Mouse (Mus musculus) heart, postnatal 25 days (tissue): ENCODE data around the gene Rsrc1. TPM values are rescaled to one million over a fixed set of nuclear protein-coding genes. Genes with fewer than 3 reads are reported as not detected.
"Not testable (repeated sequence)": the region's sequence is repeated elsewhere in the genome, so short reads cannot be mapped to it uniquely, and the experiment has no call there.

ENCODE experiments used
- DNase-seq: peaks from one replicate; pipeline ENCODE4 v3.0.0; 2022; ENCODE audit warnings: low spot score
- intact Hi-C: fragments of 180-260 bp; cut with DNase I; formaldehyde crosslinking; loops from one replicate; pipeline ENCODE4 v1.15.1; 2025
- total RNA-seq, 2 experiments: library from RNA; stranded (reverse); gene quantifications; 2 replicates each; pipeline ENCODE4 v1.2.3; 2021

The Rsrc1 gene
- total RNA-seq, 2 experiments from 2014 or later = 8.9 to 13.8 TPM

GRCm38 (mm10) chr3:66982181-66982911 lies 1.2 kb downstream of the Rsrc1 start:
- intact Hi-C loops = loop anchor here (10.0 kb wide), 1 partner anchor 592 kb away; no protein-coding TSS in a partner anchor
- no peak for DNase-seq

DNA sequence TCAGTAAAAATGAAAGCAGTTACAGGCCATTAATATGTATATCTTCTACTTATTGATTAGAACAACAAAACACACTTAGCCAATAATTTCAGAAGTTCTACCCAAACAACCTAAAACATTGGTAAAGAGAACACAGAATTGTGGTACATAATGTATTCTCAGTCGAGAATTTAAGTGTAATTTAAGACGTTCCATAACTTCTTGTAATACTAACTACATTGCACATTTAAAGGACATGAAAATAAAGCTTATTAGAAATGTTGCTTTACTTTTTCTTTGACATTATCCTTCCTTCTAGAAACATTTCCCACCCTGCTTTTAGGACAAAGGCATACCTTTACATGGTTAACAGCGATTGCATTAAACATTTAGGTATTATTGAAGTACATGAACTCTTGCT lies 2.3 kb downstream of the Rsrc1 start:
- intact Hi-C loops = loop anchor here (10.0 kb wide), 1 partner anchor 591 kb away; no protein-coding TSS in a partner anchor

GRCm38 (mm10) chr3:66985539-66986286 lies 4.5 kb downstream of the Rsrc1 start:
- intact Hi-C loops = loop anchor here (10.0 kb wide), 1 partner anchor 589 kb away; no protein-coding TSS in a partner anchor

More for the DNA sequence above, 2.3 kb downstream of the Rsrc1 start:
- no peak for DNase-seq

GRCm38 (mm10) chr3:66986287-66986560 lies 5.0 kb downstream of the Rsrc1 start:
- no peak for DNase-seq
- intact Hi-C loops = loop anchor here (10.0 kb wide), 1 partner anchor 589 kb away; no protein-coding TSS in a partner anchor

More at GRCm38 (mm10) chr3:66985539-66986286, 4.5 kb downstream of the Rsrc1 start:
- DNase-seq = peak; percentile 34

DNA sequence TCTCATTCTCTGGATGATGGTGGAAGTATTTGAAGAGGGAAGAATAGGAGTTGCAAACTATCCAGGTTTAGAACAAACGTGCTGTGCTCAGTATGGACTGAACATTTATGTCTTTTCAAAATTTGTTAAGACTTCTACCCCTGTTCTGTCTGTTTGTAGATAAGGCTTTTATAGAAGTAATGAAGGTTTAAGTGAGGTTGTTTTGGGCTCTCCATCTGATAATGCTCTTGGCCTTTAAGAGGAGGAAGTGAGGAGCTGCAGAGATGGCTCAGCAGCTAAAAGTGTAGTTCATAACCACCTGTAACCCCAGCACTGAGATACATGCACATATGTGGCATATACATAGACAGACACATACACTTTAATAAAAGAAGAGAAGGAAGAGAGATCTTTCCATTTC lies 15.6 kb downstream of the Rsrc1 start:
- intact Hi-C loops = no loop called here
- no peak for DNase-seq

DNA sequence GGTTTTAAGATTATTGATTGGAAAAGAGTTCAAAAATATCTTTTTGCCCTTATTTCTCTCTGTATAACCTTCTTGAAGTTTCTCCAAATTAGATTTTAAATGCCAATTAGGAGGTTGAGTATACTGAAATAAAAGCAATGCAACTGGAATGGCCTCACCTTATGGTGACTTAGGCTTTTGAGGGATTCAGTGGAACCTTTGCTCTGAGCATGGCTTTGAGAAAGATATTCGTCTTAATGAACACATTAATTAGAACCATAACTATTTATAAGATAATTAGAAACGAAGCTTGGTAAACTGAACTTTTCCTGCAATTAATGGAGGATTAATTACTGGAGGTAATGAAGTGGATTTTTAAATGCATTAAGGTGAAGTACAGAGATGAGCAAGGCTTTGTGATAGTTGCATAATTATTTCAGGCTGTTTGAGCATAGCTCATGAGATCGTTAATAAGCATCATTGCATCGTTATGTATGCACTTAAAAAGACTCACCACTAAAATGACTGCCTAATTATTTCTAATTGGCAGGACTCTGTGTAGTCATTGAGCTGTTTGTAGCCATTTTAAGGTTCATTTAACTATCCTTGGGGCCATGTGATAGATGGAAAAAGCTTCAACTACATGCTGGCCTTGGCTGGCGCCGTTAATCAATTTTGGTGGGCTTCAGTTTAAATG lies 55.3 kb downstream of the Rsrc1 start:
- intact Hi-C loops = no loop called here
- no peak for DNase-seq

DNA sequence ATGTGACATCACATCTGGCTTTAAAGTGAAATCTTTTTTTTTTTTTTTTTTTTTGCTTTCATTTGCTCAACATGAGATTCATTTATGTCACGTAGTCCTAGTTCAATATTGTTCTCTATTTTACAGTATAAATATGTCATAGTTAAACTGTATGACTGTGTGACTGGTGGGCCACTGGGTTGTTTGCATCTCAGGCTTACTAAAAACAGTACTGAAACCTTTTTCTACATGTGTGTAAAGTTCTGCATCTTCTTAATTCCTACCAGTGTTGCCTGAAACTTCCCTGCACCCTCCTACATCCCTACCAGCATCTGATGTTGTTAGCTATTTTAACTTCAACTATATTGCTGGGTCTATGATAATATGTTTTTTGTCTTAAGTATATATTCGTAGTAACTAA lies 78.6 kb downstream of the Rsrc1 start:
- intact Hi-C loops = no loop called here
- no peak for DNase-seq

- intact Hi-C loops = no loop called here
- no peak for DNase-seq
These were observed 89.6 kb downstream of the Rsrc1 start for GRCm38 (mm10) chr3:67070575-67071488.

- intact Hi-C loops, DNase-seq: not testable (repeated sequence)
These were observed 92.5 kb downstream of the Rsrc1 start for GRCm38 (mm10) chr3:67073653-67074052.

GRCm38 (mm10) chr3:67075484-67075883 lies 94.3 kb downstream of the Rsrc1 start:
- intact Hi-C loops = no loop called here
- no peak for DNase-seq

- DNase-seq = no peak
- intact Hi-C loops = no loop called here
These were observed 103.6 kb downstream of the Rsrc1 start for GRCm38 (mm10) chr3:67084742-67085141.

GRCm38 (mm10) chr3:67108428-67108827 lies 127.2 kb downstream of the Rsrc1 start:
- intact Hi-C loops = no loop called here
- DNase-seq = no peak

DNA sequence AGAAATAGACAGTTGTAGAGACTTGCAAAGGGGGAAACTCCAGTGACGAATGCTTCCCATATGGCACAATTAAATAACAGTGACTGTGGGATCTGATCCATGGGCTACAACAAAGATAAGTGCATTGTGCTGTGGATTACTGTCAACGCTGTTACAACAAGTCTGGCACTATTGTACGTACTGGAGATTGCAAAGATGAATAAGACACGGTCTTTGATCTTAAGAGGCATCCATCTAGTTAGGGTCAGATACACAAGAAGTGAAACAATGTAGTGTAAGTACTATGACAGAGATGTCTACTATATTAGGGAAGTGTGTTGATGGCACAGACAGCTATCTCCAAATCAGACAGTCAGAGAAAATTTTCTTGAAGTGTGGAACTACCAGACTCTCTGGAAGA lies 135.1 kb downstream of the Rsrc1 start:
- DNase-seq = no peak
- intact Hi-C loops = no loop called here

GRCm38 (mm10) chr3:67132521-67132920 lies 151.3 kb downstream of the Rsrc1 start:
- DNase-seq = no peak
- intact Hi-C loops = no loop called here

GRCm38 (mm10) chr3:67135749-67136375 lies 154.7 kb downstream of the Rsrc1 start:
- intact Hi-C loops = no loop called here

GRCm38 (mm10) chr3:67144952-67145351 lies 163.8 kb downstream of the Rsrc1 start:
- intact Hi-C loops = no loop called here
- DNase-seq = no peak

More at GRCm38 (mm10) chr3:67135749-67136375, 154.7 kb downstream of the Rsrc1 start:
- DNase-seq = no peak

DNA sequence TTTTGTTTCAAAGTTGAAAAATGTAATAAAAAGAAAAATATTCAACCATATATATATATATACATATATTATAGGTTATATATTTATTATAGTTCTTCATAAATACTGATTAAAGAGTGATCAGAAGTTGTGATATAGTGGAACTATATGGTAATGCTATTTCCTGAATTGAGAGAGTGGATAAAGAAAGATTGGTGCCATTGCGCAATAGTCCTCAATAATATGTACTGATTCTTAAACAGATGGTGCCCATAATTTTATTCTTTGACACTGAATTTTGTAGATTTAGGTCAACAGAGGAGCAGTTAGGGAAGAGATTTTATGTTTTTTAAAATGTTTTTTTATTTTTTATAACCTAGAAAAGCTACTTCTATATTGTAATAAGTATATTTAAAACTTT lies 165.1 kb downstream of the Rsrc1 start:
- no peak for DNase-seq
- intact Hi-C loops = no loop called here

DNA sequence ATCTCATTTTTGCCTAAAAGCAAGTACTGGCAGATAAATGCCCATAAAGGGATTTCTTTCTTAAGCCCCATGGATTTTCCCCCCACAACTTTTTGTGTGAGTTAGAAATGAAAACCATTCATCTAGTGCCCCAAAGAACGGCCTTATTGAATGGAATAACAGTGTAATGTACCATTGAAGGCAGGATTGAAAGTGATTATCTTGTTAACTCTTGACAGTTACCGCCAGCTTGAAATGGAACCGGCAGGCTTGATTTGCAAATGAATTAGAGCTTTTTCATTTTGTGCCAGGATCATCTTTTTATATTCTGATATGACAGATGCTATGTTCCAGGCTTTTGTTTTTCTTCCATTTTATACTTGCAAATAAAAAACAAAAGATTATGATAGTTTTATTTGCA lies 166.1 kb downstream of the Rsrc1 start:
- DNase-seq = no peak
- intact Hi-C loops = no loop called here

- intact Hi-C loops = no loop called here
- no peak for DNase-seq
These were observed 216.0 kb downstream of the Rsrc1 start for GRCm38 (mm10) chr3:67197179-67197578.
